Mouse (Mus musculus): ENCODE data around the gene Myt1.
"Not testable (repeated sequence)": the region's sequence is repeated elsewhere in the genome, so short reads cannot be mapped to it uniquely, and the experiment has no call there.

The Myt1 gene

DNA sequence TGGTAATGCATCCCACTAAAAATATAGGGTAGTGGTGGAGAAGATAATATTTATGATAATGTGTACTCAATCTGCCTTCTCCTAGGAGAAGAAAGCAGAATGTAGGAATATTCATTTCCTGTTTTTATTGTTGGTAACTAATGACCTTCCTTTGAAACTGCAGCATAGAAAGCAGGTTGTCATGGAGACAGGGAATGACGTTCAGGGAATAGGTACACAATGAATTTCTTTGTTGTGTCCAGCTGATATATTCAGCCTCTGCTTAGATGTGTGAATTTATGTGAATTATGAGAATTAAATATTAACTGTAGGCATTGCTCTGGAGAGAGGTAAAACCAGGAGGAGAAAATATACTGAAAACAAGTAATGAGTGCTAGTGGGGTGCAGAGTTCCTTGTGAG, 18.3 kb downstream of the Myt1 start:
- no peak for DNase-seq (ENCODE audit: low spot score)

DNA sequence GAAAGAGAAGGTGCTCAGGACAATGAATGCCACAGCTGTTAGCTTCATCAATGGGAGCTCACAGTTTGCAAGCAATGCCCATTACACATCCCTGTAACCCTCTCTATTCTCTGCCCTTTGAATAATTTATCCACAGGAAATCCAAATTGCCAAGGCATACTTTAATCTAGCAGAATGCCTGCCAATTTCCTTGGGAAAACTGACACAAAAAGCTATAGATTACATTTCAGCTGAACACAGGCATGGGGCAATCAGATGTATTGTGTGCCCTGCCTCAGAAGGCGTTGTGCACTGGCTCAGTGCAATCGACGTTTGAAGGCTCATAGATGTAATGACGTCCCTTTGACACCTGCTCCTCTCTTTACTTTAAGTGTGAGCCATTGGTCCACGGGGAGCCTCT, 24.7 kb downstream of the Myt1 start:
- no peak for DNase-seq (ENCODE audit: low spot score)

DNA sequence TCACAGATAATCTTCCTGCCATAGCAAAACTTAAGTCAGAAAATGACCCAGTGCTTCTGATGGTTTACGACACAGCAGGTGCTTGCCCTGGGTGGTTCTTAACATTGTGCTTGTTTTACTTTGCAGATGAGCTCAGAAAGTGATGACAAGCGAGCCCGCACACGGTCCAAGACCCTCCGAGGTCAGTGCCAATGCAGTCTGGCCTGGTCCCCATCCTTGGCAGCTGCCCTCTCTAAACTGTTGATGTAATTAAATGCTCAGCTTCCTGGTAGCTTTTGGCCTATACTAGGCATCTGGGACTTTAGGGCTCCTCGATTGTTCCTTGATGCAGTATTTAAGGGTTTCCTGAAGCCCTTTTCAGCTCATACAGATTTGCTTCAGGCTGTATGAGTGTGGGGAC, 26.3 kb downstream of the Myt1 start:
- DNase-seq (ENCODE audit: low spot score): no peak

DNA sequence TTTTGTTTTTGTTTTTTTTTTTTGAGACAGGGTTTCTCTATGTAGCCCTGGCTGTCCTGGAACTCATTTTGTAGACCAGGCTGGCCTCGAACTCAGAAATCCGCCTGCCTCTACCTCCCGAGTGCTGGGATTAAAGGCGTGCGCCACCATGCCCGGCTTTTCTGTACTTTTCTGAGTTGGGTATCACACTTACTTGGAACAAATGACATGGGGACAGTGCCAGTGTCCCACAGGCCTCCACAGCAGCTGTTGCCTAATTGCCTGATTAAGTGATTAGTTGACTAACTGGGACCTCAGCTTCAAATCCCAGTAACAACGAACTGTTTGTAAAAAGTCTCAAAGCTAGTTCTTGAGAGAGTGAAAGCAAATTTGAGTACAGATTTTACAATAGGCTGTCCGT, 30.1 kb downstream of the Myt1 start:
- not testable (repeated sequence) for DNase-seq (ENCODE audit: low spot score)

DNA sequence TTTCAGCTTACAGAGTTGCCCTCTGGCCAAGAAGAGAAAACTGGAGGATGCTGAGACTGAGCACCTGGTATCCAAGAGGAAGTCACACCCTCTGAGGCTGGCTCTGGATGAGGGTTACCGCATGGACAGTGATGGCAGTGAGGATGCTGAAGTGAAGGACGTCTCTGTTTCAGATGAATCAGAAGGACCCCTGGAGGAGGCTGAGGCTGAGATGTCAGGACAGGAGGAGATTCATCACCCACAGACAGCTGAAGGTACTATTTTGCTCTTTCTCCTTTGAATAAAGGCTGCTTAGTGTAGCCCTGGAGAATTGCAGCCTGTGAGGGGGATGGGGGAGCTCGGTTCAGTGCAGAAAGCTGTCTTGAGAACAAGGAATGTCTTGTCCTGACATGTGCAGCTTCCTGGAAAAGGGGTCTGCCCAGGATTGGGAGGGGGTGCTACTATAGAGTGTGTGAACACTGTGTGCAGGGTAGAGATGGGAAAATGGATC, 32.6 kb downstream of the Myt1 start:
- DNase-seq (ENCODE audit: low spot score): no peak

DNA sequence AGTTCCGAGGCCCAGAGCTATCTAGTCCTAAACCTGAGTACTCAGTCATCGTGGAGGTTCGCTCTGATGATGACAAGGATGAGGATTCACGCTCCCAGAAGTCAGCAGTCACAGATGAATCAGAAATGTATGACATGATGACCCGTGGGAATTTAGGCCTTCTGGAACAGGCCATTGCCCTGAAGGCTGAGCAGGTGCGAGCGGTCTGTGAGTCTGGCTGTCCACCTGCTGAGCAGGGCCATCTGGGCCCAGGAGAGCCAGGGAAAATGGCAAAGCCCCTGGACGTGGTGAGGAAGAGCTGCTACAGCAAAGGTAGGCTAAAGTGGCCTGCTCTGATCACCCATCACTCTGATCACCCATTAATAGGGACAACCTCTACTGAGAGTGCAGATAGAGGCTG, 34.5 kb downstream of the Myt1 start:
- DNase-seq (ENCODE audit: low spot score): no peak

DNA sequence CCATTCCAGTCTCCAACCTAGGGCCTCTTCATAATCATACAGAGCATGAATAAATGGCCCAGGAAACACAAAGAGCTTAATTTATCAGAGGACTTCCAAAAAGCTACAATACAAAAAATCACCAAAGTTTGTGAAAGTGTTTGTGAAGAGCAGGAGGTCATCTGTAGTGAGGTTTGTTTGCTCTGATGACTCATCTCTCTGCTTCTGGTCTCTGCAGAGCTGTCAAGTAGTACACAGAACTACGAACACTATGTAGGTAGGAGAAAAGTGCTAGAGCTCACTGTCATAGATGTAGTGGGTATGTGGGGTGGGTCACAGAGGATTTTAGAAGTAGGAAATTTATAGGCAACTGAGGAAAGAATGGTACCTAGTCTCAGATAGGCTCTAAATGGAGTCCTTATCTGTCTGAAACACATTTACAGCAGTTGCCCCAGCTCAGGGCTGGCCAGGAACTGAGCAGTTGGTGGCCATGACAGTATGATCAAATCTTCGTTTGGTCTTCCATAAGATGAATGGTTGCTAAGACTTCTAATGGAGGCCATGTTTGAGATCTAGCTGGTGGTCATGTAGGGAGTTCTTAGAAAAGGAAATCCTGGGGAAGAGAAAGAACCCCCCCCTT, 66.0 kb downstream of the Myt1 start:
- DNase-seq (ENCODE audit: low spot score): no peak

DNA sequence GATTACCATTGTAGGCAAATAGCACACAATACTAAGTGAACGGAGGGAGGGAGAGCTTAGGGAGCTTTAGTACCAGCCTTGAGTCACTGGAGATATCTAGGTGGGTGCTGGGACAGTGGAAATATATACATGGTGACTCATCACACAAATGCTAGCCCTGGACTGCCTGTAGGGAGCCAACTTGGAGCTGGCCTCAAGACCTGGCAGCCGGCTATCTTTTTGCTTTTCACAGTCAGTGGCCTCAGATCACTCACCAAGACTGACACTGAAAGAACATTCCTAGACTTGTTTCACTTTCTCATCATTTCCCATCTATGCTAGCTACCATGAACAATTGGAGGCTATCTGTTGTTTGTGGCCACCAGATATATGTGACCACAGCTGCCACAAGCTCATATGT, 69.6 kb downstream of the Myt1 start:
- no peak for DNase-seq (ENCODE audit: low spot score)

DNA sequence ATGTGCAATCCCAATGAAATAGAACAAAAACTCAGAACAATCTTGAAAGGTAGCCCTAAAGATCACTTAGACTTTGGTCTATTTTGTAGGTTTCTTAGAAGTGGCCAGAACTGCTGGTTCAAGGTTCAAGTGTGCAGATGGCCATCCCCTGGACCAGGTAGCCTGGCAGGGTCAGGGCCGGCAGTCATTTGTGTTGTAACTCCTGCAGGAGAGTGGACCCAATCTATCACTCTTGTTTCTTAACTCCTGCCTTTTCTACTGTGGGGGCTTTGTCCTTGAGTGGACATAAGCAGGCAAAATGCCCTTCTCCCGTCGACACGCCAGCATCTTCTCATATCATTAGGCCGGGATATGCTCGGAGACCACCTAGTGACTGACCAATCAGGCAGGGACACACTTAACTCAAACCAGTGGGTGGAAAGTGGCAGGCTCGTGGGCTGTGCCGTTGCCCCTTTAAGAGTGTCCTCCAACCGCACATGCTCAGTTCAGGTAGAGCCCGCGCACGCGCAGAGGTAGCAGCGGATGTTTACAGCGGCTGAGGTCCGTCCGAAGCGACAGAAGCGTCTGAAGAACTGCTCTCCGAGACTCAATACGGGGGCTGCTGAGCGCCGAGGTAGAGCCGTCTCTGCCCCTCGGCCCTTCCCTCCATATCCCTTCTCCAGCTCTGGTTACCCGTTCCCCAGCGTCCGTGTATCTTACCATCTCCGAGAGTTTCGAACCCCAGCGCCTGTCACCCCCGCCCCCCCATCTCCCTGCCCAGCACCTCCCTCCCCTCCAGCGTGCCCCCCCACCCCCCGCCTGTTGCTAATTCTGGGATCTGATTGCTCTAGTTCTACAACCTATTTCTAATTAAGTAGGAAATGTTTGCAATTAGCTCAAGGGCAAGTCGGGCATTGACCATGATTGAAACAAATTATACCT, 74.5 kb downstream of the Myt1 start, which contains the start of gene Pcmtd2:
TSS of gene Pcmtd2 (plus strand) at position 483 of the 921 bp plus-strand sequence.
- DNase-seq (ENCODE audit: low spot score): peak; percentile 91

DNA sequence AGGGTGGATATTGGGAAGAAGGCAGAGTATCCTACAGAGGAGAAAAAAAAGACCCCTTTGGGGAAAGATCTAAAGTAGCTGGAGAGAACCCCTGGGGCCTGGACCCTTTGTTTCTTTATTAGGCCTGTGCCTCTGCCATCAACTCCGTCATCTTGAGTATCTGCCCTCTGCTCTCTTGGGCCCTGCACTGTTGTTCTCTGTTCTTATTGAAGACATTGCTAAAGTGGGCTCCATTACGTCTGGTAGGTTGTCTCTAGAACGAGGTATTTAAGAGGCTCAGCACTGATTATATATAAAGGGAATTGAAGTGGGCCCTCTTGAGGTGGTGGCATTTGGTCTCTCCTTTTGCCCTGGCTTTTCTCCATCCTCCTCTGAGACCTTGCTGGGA, 75.2 kb downstream of the Myt1 start:
- DNase-seq (ENCODE audit: low spot score): no peak

DNA sequence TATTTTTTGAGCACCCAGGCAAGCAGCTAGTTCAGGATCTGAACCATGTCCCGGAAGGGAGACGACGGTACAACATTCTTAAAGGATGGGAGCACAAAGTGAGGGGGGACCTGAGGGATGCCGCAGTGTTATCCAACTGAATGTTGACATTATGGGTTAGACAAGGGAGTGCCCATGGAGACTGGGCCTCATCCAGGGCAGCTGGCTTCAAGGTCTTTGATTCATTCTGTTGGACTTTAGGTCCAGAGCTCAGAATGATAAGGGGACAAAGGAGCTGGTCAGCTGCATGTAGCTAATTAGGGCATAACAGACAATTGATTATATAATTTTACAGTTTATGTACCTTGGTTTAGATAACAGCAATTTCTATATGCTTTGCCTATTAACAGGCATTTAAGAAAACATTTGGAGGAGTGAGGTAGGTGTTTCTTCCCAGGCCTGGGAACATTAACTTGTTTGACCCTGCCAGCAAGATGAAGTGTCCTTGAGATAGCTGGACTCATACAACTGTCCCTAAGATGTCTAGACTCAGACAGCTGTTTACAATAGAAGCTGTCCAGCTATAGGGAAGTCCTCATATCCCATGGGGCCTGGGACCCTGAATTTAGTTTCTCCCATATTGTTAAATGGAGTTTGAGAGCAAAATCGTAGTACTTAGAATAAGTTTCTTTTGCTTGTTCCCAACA, 82.7 kb downstream of the Myt1 start:
- no peak for DNase-seq (ENCODE audit: low spot score)

DNA sequence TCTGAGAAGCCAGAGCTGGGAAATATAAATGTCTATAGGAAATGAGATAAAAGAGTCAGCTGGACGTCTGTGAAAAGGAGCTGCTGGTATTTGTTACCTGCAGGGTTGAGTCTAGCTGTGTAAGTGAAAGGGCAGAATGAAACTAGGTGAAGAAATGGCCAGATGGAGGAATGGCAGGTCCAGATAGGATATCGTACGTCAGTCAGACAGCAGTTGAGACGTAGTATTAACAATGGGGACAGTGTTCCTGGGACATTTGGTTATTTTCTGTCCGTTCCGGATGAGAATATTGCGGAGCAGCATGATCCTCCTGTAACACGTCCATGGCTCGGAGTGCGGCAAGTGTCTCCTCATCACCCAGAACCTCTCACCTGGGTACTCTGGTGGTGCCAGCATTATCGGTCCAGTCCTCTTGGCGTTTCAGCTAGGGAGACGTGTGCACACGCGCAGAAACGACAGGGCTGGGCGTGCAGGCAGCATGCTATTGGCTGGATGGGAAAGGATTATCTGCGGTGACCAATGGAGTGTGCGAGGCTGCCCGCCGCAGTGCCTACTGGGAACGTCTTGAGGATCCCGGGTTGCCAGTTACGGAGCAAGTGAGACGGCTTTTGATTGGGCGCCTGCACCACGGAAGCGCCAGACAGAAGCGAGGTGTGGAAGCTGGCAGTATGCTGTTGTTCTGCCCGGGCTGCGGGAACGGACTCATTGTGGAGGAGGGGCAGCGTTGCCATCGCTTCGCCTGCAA, 100.8 kb downstream of the Myt1 start, which contains the start of gene Polr3k:
TSS of gene Polr3k (plus strand) at position 547 of the 745 bp plus-strand sequence.
- DNase-seq (ENCODE audit: low spot score): peak; percentile 93

DNA sequence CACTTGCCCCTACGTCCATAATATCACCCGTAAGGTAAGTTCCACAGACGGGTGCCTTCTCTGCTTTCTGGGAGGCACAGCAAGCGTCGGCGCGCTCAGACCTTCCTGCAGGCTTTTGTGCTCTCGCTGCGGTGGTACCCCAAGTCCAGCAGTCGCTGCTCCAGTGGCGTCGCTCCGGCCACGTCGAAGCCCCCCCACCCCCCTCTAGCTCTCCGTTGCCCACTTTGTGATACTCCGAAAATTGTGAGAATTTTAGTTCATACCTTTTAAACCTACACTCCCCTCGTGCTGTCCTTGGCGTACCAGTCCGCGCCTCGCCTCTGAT, 101.4 kb downstream of the Myt1 start:
- no peak for DNase-seq (ENCODE audit: low spot score)

DNA sequence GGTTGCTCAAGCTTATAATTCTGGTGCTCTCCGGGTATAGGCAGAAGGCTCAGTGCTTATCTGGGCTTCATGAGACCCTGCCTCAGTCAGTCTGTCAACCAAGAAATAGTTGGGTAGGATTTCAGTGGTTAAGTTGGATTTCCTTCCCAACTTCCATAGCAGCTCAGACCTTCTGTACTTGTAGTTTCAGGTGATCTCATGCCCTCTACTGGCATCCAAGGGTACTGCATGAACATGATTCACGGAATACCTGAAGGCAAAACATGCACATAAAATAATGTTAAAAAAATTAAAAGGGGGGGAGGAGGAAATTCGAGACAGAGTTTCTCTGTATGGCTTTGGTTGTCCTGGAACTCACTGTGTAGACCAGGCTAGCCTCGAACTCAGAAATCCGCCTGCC, 103.8 kb downstream of the Myt1 start:
- DNase-seq (ENCODE audit: low spot score): peak; percentile 78

DNA sequence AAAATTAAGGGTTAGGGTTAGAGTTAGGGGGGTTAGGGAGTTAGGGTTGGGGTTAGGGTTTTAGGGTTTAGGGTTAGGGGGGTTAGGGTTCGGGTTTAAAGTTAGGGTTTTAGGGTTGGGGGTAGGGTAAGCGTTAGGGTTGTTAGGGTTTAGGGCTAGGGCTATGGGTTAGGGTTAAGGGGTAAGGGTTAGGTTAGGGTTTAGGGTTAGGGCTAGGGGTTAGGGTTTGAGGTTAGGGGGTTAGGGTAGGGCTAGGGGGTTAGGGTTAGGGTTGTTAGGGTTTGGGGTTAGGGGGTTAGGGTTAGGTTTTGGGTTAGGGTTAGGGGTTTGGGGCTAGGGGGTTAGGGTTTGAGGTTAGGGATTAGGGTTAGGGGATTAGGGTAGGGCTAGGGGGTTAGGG, 107.9 kb downstream of the Myt1 start:
- no peak for DNase-seq (ENCODE audit: low spot score)
